Mouse (Mus musculus): ENCODE measurements around the gene Gm14190. TPM values are rescaled to one million over a fixed set of nuclear protein-coding genes. Genes with fewer than 3 reads are reported as not detected.
"Not testable (repeated sequence)": the region's sequence is repeated elsewhere in the genome, so short reads cannot be mapped to it uniquely, and the experiment has no call there.

The Gm14190 gene
- not detected in 2 replicates for polyA plus RNA-seq (2012; rRNA removed)

DNA sequence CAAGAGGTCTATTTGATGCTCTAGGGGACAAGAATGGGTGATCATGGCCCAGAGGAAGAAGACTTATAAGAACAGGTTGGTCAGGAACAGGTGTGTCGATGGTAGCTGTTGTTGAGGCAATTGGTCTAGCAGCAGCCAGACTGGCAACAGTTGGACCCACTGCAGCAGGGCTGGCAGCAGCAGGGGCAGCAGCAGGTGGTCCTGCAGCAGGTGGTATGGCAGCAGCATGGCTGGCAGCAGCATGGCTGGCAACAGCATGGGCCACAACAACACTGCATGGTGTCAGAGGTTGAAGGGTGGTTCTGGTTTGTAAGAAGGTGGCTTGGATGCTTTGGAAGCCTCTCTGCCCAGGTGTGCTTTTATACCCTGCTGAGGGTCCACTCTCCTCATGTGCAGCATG lies at the start of gene Gm14190:
TSS of gene Gm14190 (minus strand) at position 278 of the 400 bp plus-strand sequence.
- Histone ChIP-seq H3K4me3 (ENCODE audit: low read depth, low read length) (no peak within 1 kb of the TSS), H3K36me3 (ENCODE audit: control insufficient read depth, insufficient read depth, low read length) (no peaks in the 10 kb centered on the region), H3K27me3 (ENCODE audit: control insufficient read depth, insufficient read depth, low read length) (no peaks in the 10 kb centered on the region), H3K4me1 (ENCODE audit: control insufficient read depth, insufficient read depth, insufficient read length, low read length) (no peaks in the 10 kb centered on the region), H3K27ac (ENCODE audit: insufficient read depth, low read depth, low read length) (no peak within 1 kb of the TSS)
- 89% methylated on average over 1 of the region's 1 CpGs for WGBS
- TF ChIP-seq CTCF (IDR thresholded peaks at IDR 0.05; ENCODE audit: extremely low read depth, insufficient read length, insufficient replicate concordance, low read depth, low read length) (no peak), POLR2A (IDR thresholded peaks at IDR 0.05; ENCODE audit: low read depth, low read length) (no peak)

DNA sequence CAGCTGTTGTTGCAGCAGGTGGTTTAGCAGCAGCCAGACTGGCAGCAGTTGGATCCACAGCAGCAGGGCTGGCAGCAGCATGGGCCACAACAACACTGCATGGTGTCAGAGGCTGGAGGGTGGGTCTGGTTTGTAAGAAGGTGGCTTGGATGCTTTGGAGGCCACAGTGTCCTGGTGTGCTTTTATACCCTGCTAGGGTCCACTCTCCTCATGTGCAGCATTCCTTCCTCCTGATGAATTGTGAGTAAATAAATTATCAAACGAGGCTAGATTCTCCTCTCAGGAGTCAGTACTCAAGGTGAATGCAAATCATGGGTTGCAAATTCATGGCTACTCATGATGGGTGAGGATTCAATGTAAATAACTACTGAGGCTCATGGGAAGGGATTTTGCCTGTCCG lies 43.6 kb upstream of the Gm14190 start, which contains the start of gene Gm14180:
TSS of gene Gm14180 (minus strand) at position 101 of the 400 bp plus-strand sequence.
- Histone ChIP-seq H3K4me3 (ENCODE audit: low read depth, low read length) (no peak within 1 kb of the TSS), H3K27me3 (ENCODE audit: control insufficient read depth, insufficient read depth, low read length) (no peaks in the 10 kb centered on the region), H3K27ac (ENCODE audit: insufficient read depth, low read depth, low read length) (no peak within 1 kb of the TSS), H3K36me3 (ENCODE audit: control insufficient read depth, insufficient read depth, low read length) (no peaks in the 10 kb centered on the region), H3K4me1 (ENCODE audit: control insufficient read depth, insufficient read depth, insufficient read length, low read length) (no peaks in the 10 kb centered on the region)
- WGBS = 59% methylated on average over 2 of the region's 2 CpGs
- TF ChIP-seq CTCF (IDR thresholded peaks at IDR 0.05; ENCODE audit: extremely low read depth, insufficient read length, insufficient replicate concordance, low read depth, low read length) (no peak), POLR2A (IDR thresholded peaks at IDR 0.05; ENCODE audit: low read depth, low read length) (no peak)

DNA sequence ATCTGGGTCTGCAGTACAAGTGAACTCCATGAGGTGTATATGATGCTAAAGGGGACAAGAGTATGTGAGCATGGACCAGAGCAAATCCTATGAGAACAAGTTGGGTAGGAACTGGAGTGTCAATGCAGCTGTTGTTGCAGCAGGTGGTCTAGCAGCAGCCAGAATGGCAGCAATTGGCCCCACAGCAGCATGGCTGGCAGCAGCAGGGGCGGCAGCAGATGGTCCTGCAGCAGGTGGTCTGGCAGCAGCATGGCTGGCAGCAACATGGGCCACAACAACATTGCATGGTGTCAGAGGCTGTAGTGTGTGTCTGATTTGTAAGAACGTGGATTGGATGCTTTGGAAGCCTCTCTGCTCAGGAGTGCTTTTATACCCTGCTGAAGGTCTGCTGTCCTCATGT lies 33.5 kb upstream of the Gm14190 start:
- H3K36me3 ChIP-seq (ENCODE audit: control insufficient read depth, insufficient read depth, low read length) = no peaks in the 10 kb centered on the region
- H3K27me3 ChIP-seq (ENCODE audit: control insufficient read depth, insufficient read depth, low read length) = no peaks in the 10 kb centered on the region
- TF ChIP-seq CTCF (IDR thresholded peaks at IDR 0.05; ENCODE audit: extremely low read depth, insufficient read length, insufficient replicate concordance, low read depth, low read length) (no peak), POLR2A (IDR thresholded peaks at IDR 0.05; ENCODE audit: low read depth, low read length) (no peak)
- 77% methylated on average over 2 of the region's 2 CpGs for WGBS
- no peak overlapping the region for H3K27ac ChIP-seq (ENCODE audit: insufficient read depth, low read depth, low read length)
- no peaks in the 10 kb centered on the region for H3K4me1 ChIP-seq (ENCODE audit: control insufficient read depth, insufficient read depth, insufficient read length, low read length)
- no peak overlapping the region for H3K4me3 ChIP-seq (ENCODE audit: low read depth, low read length)

DNA sequence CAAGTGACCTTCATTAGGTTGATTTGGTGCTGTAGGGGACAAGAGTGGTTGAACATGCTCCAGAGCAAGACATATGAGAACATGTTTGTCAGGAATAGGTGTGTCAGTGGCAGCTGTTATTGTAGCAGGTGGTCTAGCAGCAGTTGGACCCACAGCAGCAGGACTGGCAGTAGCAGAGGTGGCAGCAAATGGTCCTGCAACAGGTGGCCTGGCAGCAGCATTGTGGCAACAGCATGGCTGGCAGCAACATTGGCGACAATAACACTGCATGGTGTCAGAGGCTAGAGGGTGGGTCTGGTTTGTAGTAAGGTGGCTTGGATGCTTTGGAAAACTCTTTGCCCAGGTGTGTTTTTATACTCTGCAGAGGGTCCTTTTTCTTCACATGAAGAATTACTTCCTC lies 28.2 kb upstream of the Gm14190 start:
- no peak overlapping the region for H3K27ac ChIP-seq (ENCODE audit: insufficient read depth, low read depth, low read length)
- WGBS = 90% methylated on average over 1 of the region's 1 CpGs
- no peaks in the 10 kb centered on the region for H3K36me3 ChIP-seq (ENCODE audit: control insufficient read depth, insufficient read depth, low read length)
- no peaks in the 10 kb centered on the region for H3K4me1 ChIP-seq (ENCODE audit: control insufficient read depth, insufficient read depth, insufficient read length, low read length)
- H3K27me3 ChIP-seq (ENCODE audit: control insufficient read depth, insufficient read depth, low read length) = no peaks in the 10 kb centered on the region
- H3K4me3 ChIP-seq (ENCODE audit: low read depth, low read length) = no peak overlapping the region
- TF ChIP-seq POLR2A (IDR thresholded peaks at IDR 0.05; ENCODE audit: low read depth, low read length) = no peak
- no peak for TF ChIP-seq CTCF (IDR thresholded peaks at IDR 0.05; ENCODE audit: extremely low read depth, insufficient read length, insufficient replicate concordance, low read depth, low read length)

DNA sequence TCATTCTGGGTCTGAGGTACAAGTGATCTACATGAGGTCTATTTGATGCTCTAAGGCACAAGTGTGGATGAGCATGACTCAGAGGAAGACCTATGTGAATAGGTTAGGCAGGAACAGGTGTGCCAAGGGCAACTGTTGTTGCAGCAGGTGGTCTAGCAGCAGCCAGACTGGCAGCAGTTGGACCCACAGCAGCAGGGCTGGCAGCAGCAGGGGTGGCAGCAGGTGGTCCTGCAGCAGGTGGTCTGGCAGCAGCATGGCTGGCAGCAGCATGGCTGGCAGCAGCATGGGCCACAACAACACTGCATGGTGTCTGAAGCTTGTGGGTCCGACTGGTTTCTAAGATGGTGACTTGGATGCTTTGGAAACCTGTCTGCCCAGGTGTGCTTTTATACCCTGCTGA lies 5.3 kb downstream of the Gm14190 start:
- H3K36me3 ChIP-seq (ENCODE audit: control insufficient read depth, insufficient read depth, low read length); H3K4me1 ChIP-seq (ENCODE audit: control insufficient read depth, insufficient read depth, insufficient read length, low read length); H3K4me3 ChIP-seq (ENCODE audit: low read depth, low read length); H3K27ac ChIP-seq (ENCODE audit: insufficient read depth, low read depth, low read length); H3K27me3 ChIP-seq (ENCODE audit: control insufficient read depth, insufficient read depth, low read length): not testable (repeated sequence)
- 73% methylated on average over 1 of the region's 1 CpGs for WGBS

DNA sequence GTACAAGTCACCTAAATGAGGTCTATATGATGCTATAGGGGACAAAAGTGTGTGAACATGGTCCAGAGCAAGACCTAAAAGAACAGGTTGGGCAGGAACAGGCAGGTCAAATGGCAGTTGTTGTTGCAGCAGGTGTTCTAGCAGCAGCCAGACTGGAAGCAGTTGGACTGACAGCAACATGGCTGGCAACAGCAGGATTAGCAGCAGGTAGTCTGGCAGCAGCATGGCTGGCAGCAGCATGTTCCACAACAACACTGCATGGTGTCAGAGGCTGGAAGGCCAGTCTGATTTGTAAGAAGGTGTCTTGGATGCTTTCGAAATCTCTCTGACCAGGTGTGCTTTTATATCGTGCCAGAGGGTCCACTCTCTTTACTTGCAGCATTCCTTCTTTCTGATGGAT lies 7.1 kb downstream of the Gm14190 start:
- no peak overlapping the region for H3K27ac ChIP-seq (ENCODE audit: insufficient read depth, low read depth, low read length)
- no peaks in the 10 kb centered on the region for H3K36me3 ChIP-seq (ENCODE audit: control insufficient read depth, insufficient read depth, low read length)
- H3K27me3 ChIP-seq (ENCODE audit: control insufficient read depth, insufficient read depth, low read length) = no peaks in the 10 kb centered on the region
- H3K4me1 ChIP-seq (ENCODE audit: control insufficient read depth, insufficient read depth, insufficient read length, low read length) = no peaks in the 10 kb centered on the region
- no peak overlapping the region for H3K4me3 ChIP-seq (ENCODE audit: low read depth, low read length)
- 91% methylated on average over 2 of the region's 2 CpGs for WGBS
- TF ChIP-seq POLR2A (IDR thresholded peaks at IDR 0.05; ENCODE audit: low read depth, low read length) (no peak), CTCF (IDR thresholded peaks at IDR 0.05; ENCODE audit: extremely low read depth, insufficient read length, insufficient replicate concordance, low read depth, low read length) (no peak)

DNA sequence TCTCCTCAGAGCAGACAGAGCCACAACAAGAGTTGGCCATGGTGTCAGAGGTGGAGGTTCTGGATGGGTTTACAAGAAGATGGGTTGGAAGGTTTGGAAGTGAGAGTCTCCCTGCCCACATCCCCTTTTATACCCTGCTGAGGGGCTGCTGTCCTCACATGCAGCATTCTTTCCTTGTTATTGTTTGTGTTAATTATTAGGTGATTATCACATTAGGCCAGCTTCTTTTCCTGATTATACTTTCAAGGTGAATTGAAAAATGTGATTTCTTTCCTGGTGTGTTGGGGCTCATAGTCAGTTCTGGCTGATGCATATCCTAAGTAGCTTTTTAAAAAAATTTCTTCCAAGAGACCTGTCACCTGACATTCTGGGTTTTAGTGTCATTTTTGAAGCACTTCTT lies 24.7 kb downstream of the Gm14190 start, which contains the start of gene Krtap4-6:
TSS of gene Krtap4-6 (minus strand) at position 101 of the 400 bp plus-strand sequence.
- no peaks in the 10 kb centered on the region for H3K27me3 ChIP-seq (ENCODE audit: control insufficient read depth, insufficient read depth, low read length)
- TF ChIP-seq CTCF (IDR thresholded peaks at IDR 0.05; ENCODE audit: extremely low read depth, insufficient read length, insufficient replicate concordance, low read depth, low read length) (no peak), POLR2A (IDR thresholded peaks at IDR 0.05; ENCODE audit: low read depth, low read length) (no peak)
- H3K4me3 ChIP-seq (ENCODE audit: low read depth, low read length) = no peak within 1 kb of the TSS
- no peaks in the 10 kb centered on the region for H3K4me1 ChIP-seq (ENCODE audit: control insufficient read depth, insufficient read depth, insufficient read length, low read length)
- H3K27ac ChIP-seq (ENCODE audit: insufficient read depth, low read depth, low read length) = no peak within 1 kb of the TSS
- no peaks in the 10 kb centered on the region for H3K36me3 ChIP-seq (ENCODE audit: control insufficient read depth, insufficient read depth, low read length)

DNA sequence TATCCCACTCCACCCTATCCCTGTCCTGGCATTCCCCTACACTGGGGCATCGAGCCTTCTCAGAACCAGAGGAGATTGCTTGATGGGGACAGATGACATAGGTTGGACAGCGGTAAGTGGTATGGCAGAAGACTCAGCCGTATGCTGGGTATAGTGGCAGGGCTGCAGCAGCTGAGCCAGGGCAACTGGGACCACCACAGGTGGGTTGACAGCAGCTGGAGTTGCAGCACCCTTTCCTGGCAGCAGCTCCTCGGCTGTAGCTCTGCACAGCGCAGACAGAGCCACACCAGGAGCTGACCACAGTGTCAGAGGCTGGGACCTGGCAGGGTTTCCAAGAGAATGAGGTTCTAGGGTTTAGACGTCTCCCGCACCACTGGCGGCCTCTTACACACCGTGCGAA lies 27.7 kb downstream of the Gm14190 start:
- no peak for TF ChIP-seq POLR2A (IDR thresholded peaks at IDR 0.05; ENCODE audit: low read depth, low read length)
- TF ChIP-seq CTCF (IDR thresholded peaks at IDR 0.05; ENCODE audit: extremely low read depth, insufficient read length, insufficient replicate concordance, low read depth, low read length) = no peak
- no peaks in the 10 kb centered on the region for H3K4me1 ChIP-seq (ENCODE audit: control insufficient read depth, insufficient read depth, insufficient read length, low read length)
- no peaks in the 10 kb centered on the region for H3K27me3 ChIP-seq (ENCODE audit: control insufficient read depth, insufficient read depth, low read length)
- H3K27ac ChIP-seq (ENCODE audit: insufficient read depth, low read depth, low read length) = no peak overlapping the region
- H3K36me3 ChIP-seq (ENCODE audit: control insufficient read depth, insufficient read depth, low read length) = no peaks in the 10 kb centered on the region
- 84% methylated on average over 10 of the region's 10 CpGs for WGBS
- H3K4me3 ChIP-seq (ENCODE audit: low read depth, low read length) = no peak overlapping the region

All from small intestine, adult 2 months (tissue).